Mouse (Mus musculus): ENCODE data around the gene Zfhx3.

- TF ChIP-seq EP300 (IDR thresholded peaks at IDR 0.05; ENCODE audit: insufficient read depth, low read depth, low read length): no peak
- TF ChIP-seq CTCF (IDR thresholded peaks at IDR 0.05; ENCODE audit: low read depth, low read length): no peak
Observed at GRCm38 (mm10) chr8:108977693-108978361, 1035.4 kb downstream of the Zfhx3 start.
